Mouse (Mus musculus): ENCODE measurements at regions not wholly inside any gene's neighbourhood (a gene's known extent, or its start where the extent isn't known, plus 50 kb on each side); places are given as distances from the start of the nearest gene placed in this dataset.

DNA sequence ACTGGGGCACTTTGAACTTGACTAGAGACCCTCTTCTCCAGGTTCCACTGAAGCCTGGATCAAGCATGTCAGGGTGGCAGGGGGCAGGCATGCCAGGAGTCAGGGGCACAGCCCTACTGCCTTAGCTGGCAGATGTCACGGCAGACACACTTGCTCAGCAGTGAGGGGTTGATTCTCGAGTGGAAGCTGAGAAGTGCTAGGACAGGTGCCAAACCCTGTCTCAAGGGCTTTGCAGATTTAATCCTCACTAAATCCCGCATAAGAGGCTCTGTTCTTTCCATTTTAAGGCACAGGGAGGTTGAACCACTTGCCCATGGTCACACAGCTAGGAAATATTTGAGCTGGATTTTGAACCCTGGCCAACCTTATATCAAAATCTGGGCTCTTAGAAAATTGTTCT is 223.5 kb upstream of the Mvb12b start:
- in situ Hi-C loops (cut with MseI, MboI): no loop called here

DNA sequence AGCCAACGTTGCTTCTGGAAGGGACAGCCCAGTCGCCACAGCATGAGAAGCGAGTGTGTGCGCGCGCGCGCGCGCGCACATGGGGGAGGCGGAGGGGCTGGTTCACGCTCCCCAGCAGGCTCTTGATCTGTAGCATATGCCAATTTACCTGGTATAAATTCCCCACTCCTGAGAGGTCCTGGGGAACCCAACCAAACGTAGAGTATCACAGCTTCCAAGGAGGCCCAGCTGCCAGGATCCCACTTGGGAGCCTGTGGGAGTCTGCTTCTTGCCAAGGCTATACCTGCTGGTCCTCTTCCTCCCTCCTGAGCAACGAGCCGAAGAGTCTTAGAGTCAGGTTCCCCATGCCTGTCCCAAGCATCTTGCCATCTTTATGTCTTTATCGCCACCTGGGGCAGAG is 222.8 kb upstream of the Mvb12b start:
- in situ Hi-C loops (cut with MseI, MboI): no loop called here

DNA sequence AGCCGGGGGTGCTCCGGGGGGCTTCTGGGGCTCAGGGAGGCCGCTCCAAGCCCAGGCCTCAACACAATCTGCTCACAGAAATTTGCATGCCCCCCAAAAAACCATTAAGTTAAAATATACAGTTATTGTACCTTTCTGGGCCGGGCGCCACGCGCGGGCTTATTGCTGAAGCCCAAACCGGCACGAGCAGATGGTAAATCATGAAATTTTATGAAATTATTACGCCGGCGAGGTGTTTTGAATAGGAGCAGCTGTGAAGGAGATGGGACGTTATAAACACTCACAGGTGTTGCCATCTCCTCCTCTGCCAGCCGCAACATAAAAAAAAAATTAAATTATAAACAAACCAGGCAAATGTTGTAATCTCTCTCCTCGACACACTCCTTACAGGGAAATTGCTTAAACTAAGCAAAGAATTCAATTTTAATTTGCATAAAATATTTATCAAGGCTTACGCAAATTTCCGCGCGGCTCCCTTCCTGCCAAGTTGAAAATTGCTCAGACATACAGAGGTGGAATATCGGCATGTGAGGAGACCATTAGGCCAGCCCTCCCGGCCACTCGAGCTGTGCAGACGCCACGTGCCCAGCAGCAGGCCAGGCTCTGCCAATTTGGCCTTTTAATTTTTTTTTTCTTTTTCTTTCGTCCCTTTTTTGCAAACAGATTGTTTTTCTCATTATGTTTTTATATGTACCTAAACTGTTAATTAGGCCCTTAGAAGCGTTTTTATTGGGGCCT is 220.0 kb upstream of the Mvb12b start:
- in situ Hi-C loops (cut with MseI, MboI): no loop called here

DNA sequence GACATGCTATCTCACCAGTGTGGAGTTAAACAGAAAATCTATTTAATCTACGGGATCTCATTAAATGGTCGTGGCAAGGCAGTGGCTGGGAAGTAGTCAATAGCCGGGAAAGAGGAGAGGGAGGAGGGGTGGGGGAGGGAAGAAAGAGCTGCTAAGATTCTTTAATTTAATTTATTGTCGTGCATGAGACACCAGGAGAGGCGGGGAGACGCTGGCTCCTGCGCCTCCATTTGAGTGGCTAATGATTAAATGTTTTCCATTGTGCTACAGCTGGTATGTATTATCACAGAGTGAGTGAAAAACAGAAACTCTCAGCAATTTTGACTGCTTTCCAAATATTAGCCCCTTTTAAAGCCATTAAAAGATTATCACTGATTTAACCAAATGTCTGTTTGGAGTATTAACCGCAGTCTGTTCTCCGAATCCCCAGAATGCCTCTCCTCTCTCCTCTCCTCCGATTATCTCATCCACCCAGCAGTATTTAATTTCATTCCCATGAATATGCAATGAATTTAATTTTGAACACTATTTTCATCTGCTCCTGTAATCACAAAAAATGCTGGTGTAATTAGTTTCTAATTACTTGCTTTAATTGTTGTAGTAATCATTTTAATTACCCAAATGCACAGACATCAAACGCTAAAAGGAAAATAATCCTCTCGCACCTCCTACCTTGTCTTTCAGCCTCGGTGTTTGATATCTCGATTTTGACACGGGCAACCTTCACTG is 219.3 kb upstream of the Mvb12b start:
- in situ Hi-C loops (cut with MseI, MboI): no loop called here

DNA sequence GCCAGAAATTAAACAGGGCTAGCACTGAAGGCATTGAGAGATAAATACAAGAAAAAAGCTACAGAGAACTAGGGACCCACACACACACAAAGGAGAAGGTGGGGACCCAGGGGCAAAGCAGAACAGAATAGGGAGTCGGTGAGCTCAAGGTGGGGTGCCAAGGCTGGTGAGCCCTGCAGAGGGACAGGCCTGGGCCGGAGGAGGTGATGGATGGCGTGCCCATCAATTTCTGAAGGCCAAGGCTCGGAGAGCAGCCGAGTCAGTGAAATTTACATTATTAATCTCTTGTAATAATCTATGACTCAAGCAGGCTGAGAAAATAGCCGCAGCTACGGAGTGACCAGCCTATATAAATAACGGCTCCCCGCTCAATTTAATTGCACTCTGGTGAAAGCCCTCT is 218.5 kb upstream of the Mvb12b start:
- in situ Hi-C loops (cut with MseI, MboI): no loop called here

DNA sequence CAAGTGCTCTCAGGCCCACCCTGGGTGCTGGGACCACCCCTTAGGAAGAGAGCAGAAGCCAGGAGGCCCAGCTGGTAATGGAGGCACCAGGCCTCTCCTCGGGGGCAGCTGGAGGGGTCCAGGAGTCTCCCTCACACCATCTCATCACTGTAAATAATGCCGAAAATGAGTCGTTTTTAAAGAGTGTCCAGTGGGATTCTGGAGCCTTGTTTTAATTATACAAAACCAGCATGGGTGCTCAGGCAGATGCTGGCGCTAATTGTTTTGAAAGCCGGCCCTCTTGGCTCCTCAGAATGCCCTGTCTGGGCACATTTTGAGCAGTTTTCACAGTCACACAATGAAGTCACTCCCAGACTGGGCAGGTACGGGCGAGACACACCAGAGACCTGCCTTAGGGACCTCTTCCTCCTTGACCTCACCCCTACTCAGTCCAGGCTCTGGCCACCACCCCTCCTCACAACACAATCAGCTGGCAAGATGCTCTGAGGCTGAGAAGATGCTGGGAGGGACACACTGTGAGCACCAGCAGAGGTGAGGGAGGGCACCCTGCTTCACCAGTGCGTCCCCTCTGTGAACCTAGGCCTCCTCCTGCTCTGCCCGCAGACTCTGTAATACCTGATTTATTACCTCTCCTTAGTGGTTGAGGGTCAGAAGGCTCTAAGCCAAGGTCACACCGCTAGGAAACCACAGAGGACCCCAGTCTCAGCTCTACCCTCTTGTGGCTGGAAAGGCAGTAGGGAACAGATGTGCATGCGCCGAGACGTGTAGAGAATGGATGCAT is 217.7 kb upstream of the Mvb12b start:
- in situ Hi-C loops (cut with MseI, MboI): no loop called here

DNA sequence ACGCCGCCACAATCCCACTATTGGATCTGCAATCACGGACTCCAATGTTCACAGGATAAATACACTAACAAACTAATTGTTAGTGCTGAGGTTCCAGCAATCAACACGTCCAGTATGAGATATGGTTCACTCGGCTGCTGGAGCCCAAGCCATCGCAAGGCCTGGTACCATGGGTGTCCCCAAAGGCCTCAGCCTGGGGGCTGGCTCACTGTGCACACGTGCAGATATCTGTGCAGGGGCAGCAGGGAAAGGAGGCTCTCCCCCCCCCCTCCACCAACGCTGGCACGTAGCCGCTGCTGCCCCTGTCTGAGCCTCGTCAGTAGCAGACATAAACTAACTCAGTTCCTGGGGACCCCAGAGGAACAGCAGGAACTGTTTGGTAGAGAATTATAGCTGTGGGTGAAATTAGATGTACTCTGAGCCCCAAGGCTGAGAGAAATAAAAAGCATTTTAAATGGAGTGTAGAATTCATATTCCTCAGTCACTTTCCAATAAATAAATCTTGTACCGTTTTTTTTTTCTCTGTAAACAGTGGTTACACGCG is 210.3 kb upstream of the Mvb12b start:
- in situ Hi-C loops (cut with MseI, MboI): no loop called here

DNA sequence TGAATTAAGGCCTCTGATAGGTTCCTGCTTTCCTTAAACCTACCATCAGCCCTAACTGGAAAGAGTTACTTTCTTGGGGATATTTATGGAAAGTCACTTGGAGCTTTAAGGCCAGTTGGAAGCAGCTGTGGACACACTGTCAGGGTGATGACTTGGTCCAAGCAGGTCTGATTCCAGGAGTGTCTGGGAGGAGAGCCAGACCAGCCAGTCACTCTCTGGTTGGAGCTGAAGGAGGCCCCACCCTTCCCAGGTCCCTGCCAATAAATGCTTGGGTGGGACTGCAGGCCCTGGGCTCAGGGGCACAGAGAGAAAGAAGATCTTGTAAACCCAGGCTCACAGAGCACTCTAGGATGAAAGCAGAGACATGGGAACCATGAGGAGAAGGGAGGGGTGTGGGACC is 208.8 kb upstream of the Mvb12b start:
- in situ Hi-C loops (cut with MseI, MboI): no loop called here

DNA sequence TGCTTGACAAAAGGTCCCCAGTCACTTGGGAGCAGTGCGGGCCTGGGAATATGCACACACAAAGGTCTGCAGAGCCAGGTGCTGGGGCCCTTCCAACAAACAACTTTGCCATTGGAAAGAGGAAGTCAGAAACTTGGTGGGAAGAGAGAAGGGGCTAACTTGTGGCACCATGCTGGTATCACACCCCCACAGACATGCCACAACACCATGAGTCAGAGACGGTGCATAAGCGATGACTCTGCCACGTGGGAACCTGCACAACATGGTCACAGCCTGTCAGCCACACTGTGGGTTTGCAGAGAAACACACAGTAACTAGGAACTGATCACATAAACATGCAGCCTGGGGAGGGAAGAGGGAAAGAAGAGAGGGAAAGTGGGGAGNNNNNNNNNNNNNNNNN is 201.1 kb upstream of the Mvb12b start:
- in situ Hi-C loops (cut with MseI, MboI): no loop called here

DNA sequence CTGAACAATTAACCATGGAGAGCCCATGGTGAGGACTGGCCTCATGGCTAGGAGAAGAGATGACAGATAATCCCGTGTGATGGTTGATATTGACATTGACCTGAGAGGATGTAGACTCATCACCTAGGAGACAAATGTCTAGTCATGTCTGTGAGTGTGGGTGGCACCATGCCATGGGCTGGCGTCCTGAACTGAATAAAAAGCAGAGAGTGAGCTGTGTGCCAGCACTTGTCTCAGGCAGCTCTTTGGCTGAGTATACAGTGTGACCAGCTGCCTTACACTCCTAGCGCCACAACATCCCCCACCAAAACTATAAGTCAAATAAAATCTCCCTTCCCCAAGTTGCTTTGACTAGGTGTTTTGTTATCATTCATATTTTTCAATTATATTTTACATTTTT is 198.4 kb upstream of the Mvb12b start:
- in situ Hi-C loops (cut with MseI, MboI): no loop called here

DNA sequence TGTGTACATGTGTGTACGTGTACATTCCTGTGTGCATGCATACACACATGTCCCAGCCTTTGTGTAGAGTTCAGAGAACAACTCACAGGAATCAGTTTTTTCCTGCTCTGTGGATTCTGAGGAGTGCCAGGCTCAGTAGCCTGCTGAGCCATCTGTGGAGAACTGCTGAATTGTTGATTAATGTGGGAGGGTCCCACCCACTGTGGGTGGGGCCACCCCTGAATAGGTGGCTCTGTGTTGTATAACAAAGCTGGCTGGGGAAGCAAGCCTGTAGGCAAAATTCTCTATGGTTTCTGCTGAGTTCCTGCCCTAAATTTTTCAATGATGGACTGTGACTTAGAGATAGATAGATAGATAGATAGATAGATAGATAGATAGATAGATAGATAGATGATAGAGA is 196.8 kb upstream of the Mvb12b start:
- in situ Hi-C loops (cut with MseI, MboI): no loop called here

DNA sequence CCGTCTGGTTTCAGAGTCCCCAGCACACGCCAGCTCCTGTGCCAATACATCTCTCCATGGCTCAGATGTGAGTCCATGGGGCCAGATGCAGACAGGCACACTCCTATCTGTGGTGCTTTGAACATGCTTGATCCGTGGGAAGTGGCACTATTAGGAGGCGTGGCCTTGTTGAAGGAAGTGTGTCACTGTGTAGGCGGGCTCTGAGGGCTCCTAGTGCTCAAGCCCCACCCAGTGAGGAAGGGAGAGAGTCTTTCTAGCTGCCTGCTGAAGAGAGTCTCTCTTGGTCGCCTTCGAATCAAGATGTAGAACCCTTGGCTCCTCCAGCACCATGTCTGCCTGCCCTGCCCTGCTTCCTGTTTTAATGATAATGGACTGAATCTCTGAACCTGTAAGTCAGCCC is 194.7 kb upstream of the Mvb12b start:
- in situ Hi-C loops (cut with MseI, MboI): no loop called here

DNA sequence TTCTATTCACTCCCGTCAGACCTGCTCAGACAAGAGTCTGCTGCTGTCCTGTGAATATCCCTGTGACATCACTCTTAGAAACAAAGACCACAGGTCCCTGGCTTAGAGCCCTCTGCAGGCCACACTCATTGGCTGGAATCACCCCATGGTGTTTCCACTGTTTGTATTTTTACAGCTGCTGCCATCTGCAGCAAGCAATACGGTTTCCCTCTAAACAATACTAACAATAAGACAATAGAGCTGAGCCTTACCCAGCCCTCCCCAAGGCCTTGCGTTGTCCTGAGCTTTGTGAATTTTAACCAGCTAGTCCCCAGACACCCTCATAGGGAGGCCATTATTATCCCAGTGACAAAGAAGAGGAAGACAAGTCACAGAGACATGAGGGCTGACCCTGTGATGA is 192.4 kb upstream of the Mvb12b start:
- in situ Hi-C loops (cut with MseI, MboI): no loop called here

DNA sequence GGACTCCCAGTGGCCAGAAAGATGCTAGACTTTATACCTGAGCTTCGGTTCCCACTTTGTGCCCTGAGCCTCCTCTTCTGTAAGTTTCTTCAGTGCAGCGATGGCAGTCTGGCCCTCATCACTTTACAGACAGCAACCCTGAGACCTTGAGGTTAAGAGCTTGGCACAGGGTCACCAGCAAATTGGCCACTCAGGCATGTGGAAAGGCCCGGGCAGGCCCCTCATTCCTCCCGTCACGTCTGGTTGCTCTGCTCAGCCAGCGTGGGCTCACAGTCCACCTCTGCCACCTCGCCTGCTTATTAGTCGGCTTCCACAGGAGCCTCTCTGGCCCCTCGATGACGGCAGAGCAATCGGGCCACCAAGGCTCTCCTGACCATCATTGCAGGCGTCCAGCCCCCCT is 191.5 kb upstream of the Mvb12b start:
- in situ Hi-C loops (cut with MseI, MboI): no loop called here

DNA sequence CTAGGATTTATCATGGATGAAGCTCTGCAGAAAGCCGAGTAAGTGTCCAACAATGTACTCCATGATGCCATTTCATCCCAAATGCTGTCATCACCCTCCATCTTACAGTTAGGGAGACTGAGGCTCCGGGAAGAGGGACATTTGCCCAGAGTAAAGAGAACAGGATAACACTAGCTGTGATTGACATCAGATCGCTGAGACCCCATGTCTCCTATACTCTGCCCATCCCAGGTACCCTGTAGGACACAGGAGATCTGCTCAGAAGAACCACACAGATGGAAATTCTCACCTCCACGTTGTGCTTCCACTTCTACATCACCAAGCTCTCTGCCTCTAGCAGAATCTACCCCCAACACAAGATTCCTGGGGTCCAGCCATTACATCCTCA is 191.1 kb upstream of the Mvb12b start:
- in situ Hi-C loops (cut with MseI, MboI): no loop called here

DNA sequence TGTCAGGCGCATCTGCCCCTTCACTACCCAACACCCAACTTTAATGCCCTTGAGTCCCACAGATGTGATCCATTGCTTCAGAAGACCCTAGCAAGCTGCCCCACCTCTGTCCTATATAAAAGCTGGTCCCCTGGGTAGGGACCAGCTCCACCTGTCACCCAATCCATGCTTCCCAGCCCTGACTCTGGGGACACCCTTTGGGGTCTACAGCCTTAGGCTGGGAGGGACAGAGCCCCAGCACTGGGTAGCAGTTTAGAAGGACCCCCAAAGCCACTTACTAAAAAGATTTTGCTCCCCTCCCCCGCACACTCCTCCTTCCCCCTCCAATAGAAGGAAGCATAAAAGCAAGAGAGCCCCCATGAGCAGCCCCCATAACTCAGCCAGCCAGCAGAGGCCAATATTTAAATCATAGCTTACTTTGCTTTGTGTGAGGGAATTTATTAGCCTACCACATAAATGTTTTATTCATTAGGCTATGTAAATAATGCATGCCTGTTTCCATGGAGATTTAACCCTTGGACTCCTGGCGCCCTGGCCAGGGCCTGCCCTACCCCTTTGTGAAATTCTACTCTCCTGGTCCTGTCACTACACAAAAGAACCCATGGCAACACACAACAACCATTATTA is 190.6 kb upstream of the Mvb12b start:
- in situ Hi-C loops (cut with MseI, MboI): no loop called here

DNA sequence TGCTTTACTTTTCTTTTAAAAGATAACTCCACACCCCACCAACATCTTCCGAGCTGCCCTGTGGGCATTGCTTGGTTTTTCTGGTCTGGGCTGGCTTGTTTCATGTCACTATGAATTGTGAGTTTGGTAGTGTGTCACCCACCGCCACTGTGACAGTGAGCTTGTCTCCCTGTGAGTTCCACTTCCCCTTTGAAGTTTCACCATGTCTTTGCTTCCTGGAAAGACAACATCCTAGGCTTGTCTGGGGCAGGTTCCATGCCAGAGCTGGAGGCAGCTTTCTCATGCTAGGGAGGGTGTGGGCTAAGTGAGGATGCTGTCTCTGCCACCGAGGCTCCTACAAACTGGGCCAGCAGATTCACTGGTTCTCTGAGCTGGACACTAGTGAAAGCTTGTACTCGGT is 188.6 kb upstream of the Mvb12b start:
- in situ Hi-C loops (cut with MseI, MboI): no loop called here

DNA sequence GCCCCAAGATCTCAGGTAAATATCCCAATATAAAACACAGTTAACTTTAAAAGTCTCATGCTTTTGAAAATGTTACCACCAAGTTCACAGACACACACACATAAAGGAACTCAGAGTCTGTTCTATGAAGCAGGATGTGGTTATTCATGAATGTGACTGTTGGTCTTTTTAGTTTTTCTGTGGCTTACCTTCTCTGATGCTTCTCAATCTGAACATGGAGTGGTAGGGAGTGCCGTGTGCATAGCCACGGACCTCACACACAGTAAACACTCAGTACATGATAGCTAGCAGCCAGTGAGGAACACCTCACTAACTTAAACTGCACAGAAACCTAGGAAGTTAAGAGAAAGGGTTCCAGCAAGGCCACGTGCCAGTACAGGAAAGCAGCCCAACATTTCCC is 186.3 kb upstream of the Mvb12b start:
- in situ Hi-C loops (cut with MseI, MboI): no loop called here

DNA sequence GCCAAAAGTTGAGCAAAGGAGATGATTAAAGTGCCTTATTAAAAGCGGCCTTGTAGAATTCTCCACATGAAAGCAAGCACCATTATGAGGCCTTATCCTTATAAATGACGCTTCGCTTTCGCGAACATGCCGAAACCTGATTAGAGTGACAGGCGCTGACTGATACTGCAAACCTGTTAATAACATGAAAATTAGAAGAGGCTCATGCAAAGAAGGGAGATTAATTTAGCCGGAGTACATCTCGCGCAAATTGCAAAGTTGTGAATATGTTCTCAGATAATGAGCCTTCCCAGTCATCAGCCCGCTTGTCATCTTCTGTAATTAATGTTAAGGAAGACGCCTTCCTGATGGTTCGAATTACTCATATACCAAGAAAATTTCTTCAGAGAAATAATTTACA is 177.8 kb upstream of the Mvb12b start:
- in situ Hi-C loops (cut with MseI, MboI): no loop called here

DNA sequence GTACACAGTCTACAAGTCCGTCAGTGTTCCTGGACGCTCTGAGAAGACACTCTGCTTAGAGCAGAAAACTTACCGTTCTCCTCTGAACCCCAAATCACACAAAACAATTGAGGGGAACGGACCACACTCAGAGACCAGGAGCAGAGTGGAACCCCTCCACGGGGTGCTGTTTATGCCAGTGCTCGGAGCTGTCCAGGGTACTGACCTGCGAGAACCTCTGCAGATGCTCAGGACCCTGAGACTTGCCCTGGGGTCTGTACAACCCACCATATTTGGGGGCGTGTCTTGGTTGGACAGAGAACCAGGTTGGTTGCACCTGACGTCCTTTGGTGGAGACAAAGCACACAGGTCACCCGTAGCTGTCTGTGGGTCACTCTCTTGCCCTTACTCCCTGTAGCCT is 177.3 kb upstream of the Mvb12b start:
- in situ Hi-C loops (cut with MseI, MboI): no loop called here

DNA sequence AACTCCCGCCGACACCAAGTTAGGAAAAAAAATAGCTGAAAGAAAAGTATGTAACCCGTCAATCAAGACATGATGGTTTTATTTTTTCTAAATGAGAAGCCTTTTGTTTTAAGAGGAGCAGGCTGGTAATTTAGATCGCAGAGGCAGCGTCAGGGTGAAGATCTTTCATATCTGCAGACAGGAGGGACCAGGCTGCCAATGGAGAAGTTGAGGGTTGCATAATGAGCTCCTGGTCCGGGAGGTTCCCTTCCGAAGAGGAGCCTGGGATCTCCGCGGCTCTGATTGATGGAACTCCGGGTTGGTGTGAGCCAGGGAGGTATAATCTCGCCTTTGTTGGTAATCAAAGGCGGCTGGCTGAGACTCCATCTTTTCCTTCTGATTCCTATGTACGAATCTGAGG is 168.8 kb upstream of the Mvb12b start:
- in situ Hi-C loops (cut with MseI, MboI): no loop called here

DNA sequence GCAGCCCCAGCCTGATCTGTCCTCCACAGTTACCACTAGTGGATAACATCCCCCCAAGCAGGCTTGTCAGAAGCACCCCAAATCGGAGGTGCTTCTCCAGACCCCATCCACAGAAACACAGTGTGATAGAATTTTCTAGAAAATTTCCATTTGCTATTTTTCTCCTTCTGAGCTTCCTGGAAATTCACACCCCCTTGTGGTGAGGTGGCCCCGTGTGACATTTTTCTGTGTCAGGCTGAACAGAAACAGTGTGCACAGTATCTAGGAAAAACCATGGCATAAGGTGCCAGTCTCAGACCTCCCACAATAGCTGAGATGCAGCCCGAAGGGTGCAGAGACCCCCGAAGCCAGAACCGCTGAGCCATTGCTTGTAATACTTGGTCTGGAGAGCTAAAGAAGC is 155.3 kb upstream of the Mvb12b start:
- in situ Hi-C loops (cut with MseI, MboI): no loop called here

Data from mouse trophoblast stem cell (cell line).